Mouse (Mus musculus) embryonic facial prominence, embryonic 11.5 days (tissue): ENCODE measurements around the gene Rhbdl2. TPM values are rescaled to one million over a fixed set of nuclear protein-coding genes. Genes with fewer than 3 reads are reported as not detected.

Source experiments
- ATAC-seq: fragments of 200-750 bp; cut with Nextera tagmentation; replicated peaks from 2 replicates; pipeline ENCODE4 v1.8.0; 2017; ENCODE audit warnings: low read depth; ENCODE audit not compliant: insufficient number of reproducible peaks, low FRiP score, low TSS enrichment
- DNase-seq: peaks from one replicate; pipeline ENCODE4 v3.0.0-alpha.2; 2015; ENCODE audit warnings: low spot score
- H3K27ac ChIP-seq: fragments of 300-500 bp; sonication (generic); replicated peaks from 2 replicates; pipeline ENCODE4 v1.5.1; 2014; ENCODE audit warnings: mild to moderate bottlenecking, low read depth, low read length, control low read depth
- H3K27me3 ChIP-seq: fragments of 300-500 bp; sonication (generic); 2 replicates; pipeline ENCODE4 v1.6.1; 2014; ENCODE audit warnings: mild to moderate bottlenecking, low read length, moderate library complexity, mixed read lengths; ENCODE audit not compliant: control insufficient read depth, insufficient read depth
- H3K36me3 ChIP-seq: fragments of 300-500 bp; sonication (generic); replicated peaks from 2 replicates; pipeline ENCODE4 v1.6.1; 2014; ENCODE audit warnings: low read depth, mild to moderate bottlenecking, low read length, moderate library complexity, mixed read lengths; ENCODE audit not compliant: control insufficient read depth, insufficient read depth
- H3K4me1 ChIP-seq: fragments of 300-500 bp; sonication (generic); 2 replicates; pipeline ENCODE4 v1.6.1; 2014; ENCODE audit warnings: low read length, mixed read lengths; ENCODE audit not compliant: control insufficient read depth, insufficient read depth
- H3K4me2 ChIP-seq: fragments of 300-500 bp; sonication (generic); 2 replicates; pipeline ENCODE4 v1.6.1; 2014; ENCODE audit warnings: low read depth, mild to moderate bottlenecking, control low read depth, low read length, moderate library complexity
- H3K4me3 ChIP-seq: fragments of 300-500 bp; sonication (generic); 2 replicates; pipeline ENCODE4 v1.5.1; 2014; ENCODE audit warnings: low read depth, low read length, control low read depth
- H3K9ac ChIP-seq: fragments of 300-500 bp; sonication (generic); replicated peaks from 2 replicates; pipeline ENCODE4 v1.6.1; 2014; ENCODE audit warnings: mild to moderate bottlenecking, control low read depth, low read length
- H3K9me3 ChIP-seq: fragments of 300-500 bp; sonication (generic); replicated peaks from 2 replicates; pipeline ENCODE4 v1.6.1; 2016; ENCODE audit warnings: mild to moderate bottlenecking, low read length, inconsistent platforms, mixed read lengths; ENCODE audit not compliant: control insufficient read depth
- WGBS: fragments of 180-500 bp; shearing (Covaris S2); extraction: QIAGEN DNeasy Blood & Tissue Kit; methylation state at CpG from one replicate; pipeline ENCODE4 v1.1.7; 2014; 5-methylcytosine and 5-hydroxymethylcytosine counted together
- polyA plus RNA-seq: library from polyadenylated mRNA; unstranded; fragments of >200 nt; fragmentation: Nextera tagmentation; extraction: Ambion mirVana; gene quantifications from 2 replicates; pipeline ENCODE4 v1.2.1, GENCODE M21; 2014

The Rhbdl2 gene
- polyA plus RNA-seq, 1 experiment from 2014 or later: 0.91 TPM

GRCm38 (mm10) chr4:123842126-123842525, 54.5 kb downstream of the Rhbdl2 start:
- H3K27me3 ChIP-seq: no peaks in the 10 kb centered on the region

DNA sequence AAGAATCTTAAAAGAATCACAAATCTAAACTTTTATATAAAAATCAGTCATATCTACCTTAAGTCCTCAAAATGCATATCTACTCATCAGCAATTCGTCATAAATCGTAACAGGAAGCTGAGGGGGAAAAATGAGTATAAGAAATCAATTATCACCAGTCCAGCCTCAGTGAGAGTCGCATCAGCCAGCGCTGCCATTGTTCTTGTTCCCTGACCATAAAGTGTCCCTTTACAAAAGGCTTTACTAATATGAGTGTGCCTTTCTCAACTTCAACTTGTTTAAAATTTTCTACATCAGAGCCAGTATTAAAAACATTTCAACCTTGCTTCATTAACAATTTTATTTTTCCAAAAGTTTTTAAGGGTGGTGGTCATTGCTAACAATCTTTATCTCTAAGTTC, 69.2 kb downstream of the Rhbdl2 start:
- Histone ChIP-seq H3K27ac (no peak overlapping the region), H3K9ac (no peak overlapping the region), H3K27me3 (no peaks in the 10 kb centered on the region), H3K36me3 (no peaks in the 10 kb centered on the region), H3K9me3 (no peaks in the 10 kb centered on the region), H3K4me3 (no peak overlapping the region), H3K4me1 (no peaks in the 10 kb centered on the region), H3K4me2 (no peak overlapping the region)
- WGBS: 74% methylated on average over 4 of the region's 4 CpGs
- DNase-seq (no peak), ATAC-seq (no peak)

More at GRCm38 (mm10) chr4:123842126-123842525, 54.5 kb downstream of the Rhbdl2 start:
- Histone ChIP-seq H3K9ac (no peak overlapping the region), H3K4me1 (no peaks in the 10 kb centered on the region), H3K27ac (no peak overlapping the region), H3K4me2 (no peak overlapping the region), H3K4me3 (no peak overlapping the region), H3K9me3 (no peaks in the 10 kb centered on the region), H3K36me3 (no peaks in the 10 kb centered on the region)
- ATAC-seq: no peak
- DNase-seq: no peak
- WGBS: 77% methylated on average over 8 of the region's 8 CpGs

DNA sequence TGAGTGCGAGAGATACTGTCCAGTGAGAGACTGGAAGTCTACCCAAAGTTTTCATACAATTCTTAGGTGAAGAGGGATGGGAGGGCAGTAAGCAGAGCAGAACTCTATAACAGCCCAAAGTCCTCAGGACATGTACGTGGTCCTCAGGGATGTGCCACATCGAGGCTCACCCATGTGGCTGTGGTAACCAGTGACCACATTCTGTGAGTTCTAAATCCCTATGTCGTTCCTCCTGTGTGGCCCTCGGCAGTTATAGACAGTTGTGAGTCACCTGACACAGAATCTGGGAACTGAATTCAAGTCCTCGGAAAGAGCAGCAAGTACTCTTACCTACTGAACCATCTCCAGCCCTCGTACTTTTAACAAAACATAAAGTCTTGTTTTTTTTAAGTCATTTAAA, 70.4 kb downstream of the Rhbdl2 start:
- Histone ChIP-seq H3K27me3 (no peaks in the 10 kb centered on the region), H3K4me2 (no peak overlapping the region), H3K4me3 (no peak overlapping the region), H3K9me3 (no peaks in the 10 kb centered on the region), H3K36me3 (no peaks in the 10 kb centered on the region), H3K9ac (no peak overlapping the region), H3K27ac (no peak overlapping the region), H3K4me1 (no peaks in the 10 kb centered on the region)
- no peak for DNase-seq
- ATAC-seq: no peak
- 84% methylated on average over 7 of the region's 7 CpGs for WGBS

DNA sequence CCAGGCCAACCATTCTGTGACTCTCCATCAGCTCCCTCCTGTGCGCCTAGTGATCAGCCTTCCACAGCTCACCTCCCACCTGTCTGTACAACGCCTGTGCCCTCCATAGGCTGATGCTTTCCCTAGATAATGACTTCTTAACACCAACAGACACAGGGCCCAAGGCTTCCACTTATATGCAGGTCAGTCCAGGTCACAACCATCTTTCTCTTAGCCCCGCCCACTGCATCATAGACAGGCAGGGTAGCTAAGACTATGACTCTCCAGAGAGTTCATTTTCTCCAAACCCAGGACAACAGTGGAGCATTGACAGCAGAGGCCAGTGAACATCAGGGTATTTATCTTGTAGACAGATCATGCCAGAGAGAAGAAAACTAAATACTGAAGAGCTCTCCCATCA, 71.7 kb downstream of the Rhbdl2 start, which contains the start of gene 4933427I04Rik:
4933427I04Rik (plus strand) TSS at position 301 of the 400 bp plus-strand sequence.
- Histone ChIP-seq H3K27me3 (no peaks in the 10 kb centered on the region), H3K9ac (no peak within 1 kb of the TSS), H3K4me2 (no peak within 1 kb of the TSS), H3K4me3 (no peak within 1 kb of the TSS), H3K9me3 (no peaks in the 10 kb centered on the region), H3K4me1 (no peaks in the 10 kb centered on the region), H3K27ac (no peak within 1 kb of the TSS), H3K36me3 (no peaks in the 10 kb centered on the region)
- DNase-seq (no peak), ATAC-seq (no peak)
- WGBS: 82% methylated on average over 3 of the region's 3 CpGs

GRCm38 (mm10) chr4:123859803-123860202, 72.1 kb downstream of the Rhbdl2 start:
- no peak for DNase-seq
- Histone ChIP-seq H3K27me3 (no peaks in the 10 kb centered on the region), H3K36me3 (no peaks in the 10 kb centered on the region), H3K4me2 (no peak overlapping the region), H3K4me3 (no peak overlapping the region), H3K9me3 (no peaks in the 10 kb centered on the region), H3K27ac (no peak overlapping the region), H3K4me1 (no peaks in the 10 kb centered on the region), H3K9ac (no peak overlapping the region)
- 63% methylated on average over 2 of the region's 2 CpGs for WGBS
- no peak for ATAC-seq

DNA sequence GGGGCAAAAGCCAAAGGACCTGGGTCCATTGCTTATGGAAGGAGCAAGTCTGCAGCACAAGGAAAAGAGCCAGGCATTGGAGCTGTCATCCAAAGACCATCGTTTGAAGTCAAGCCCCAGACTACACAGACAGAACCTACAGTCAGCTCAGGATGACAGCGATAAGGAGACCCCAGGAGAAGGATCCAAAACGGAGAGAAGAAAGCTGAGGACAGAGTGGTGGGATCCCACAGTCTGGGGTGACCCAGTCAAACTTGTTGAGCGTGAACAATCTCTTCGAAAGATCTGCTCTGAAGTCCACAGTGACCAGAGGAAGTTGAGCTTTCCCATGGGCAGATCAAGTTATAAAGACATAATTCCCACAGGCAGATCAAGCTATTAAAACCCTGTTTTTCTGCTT, 72.9 kb downstream of the Rhbdl2 start:
- no peak overlapping the region for H3K4me3 ChIP-seq
- no peak overlapping the region for H3K9ac ChIP-seq
- H3K9me3 ChIP-seq: no peaks in the 10 kb centered on the region
- 78% methylated on average over 5 of the region's 5 CpGs for WGBS
- no peaks in the 10 kb centered on the region for H3K27me3 ChIP-seq
- ATAC-seq (no peak), DNase-seq (no peak)
- no peak overlapping the region for H3K4me2 ChIP-seq
- H3K4me1 ChIP-seq: no peaks in the 10 kb centered on the region
- no peak overlapping the region for H3K27ac ChIP-seq
- no peaks in the 10 kb centered on the region for H3K36me3 ChIP-seq

Other genes starting within 250 kb of the Rhbdl2 start
- 63.9 and 70.2 TPM in 2 replicates for gene Macf1, start 103.5 kb upstream of the Rhbdl2 start, polyA plus RNA-seq
- gene Ndufs5, start 69.7 kb upstream of the Rhbdl2 start, polyA plus RNA-seq: 308 and 321 TPM in 2 replicates
- gene Akirin1, start 37.5 kb upstream of the Rhbdl2 start, polyA plus RNA-seq: 87.2 and 88.0 TPM in 2 replicates
- 0.10 TPM in 1 of 2 replicates, not detected in the other for gene 4933427I04Rik, start 71.8 kb downstream of the Rhbdl2 start, polyA plus RNA-seq
- gene Mycbp, start 117.0 kb downstream of the Rhbdl2 start, polyA plus RNA-seq: 74.0 and 76.0 TPM in 2 replicates
- gene Rragc, start 129.6 kb downstream of the Rhbdl2 start, polyA plus RNA-seq: 54.0 and 55.2 TPM in 2 replicates
- not detected in 2 replicates for gene 4930535I16Rik, start 130.1 kb downstream of the Rhbdl2 start, polyA plus RNA-seq